Mouse (Mus musculus) kidney, adult 11 months (tissue): ENCODE data around the gene Dctn3.

Experiments
- DNase-seq: peaks from one replicate; pipeline ENCODE4 v3.0.0; 2022

Dctn3 gene

DNA sequence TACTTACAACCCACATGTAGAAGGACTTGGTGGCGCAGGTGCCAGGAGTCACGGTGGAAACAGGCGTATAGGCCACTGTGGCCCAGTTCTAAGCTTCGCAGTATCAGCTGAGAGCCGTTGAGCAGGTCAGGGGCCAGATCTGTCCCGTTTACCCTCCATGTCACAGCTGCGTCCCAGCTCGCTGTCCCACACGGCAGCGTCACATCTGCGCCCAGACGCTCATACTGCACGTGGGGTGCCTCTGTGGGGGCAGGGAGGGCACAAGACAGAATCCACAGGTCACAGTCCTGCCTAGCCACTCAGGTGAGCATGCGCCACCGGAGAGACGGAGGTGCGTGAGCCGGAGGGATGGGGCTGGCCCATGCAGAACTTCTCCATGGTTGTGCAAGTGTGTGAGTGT is 52.1 kb downstream of the Dctn3 start:
- no peak for DNase-seq

DNA sequence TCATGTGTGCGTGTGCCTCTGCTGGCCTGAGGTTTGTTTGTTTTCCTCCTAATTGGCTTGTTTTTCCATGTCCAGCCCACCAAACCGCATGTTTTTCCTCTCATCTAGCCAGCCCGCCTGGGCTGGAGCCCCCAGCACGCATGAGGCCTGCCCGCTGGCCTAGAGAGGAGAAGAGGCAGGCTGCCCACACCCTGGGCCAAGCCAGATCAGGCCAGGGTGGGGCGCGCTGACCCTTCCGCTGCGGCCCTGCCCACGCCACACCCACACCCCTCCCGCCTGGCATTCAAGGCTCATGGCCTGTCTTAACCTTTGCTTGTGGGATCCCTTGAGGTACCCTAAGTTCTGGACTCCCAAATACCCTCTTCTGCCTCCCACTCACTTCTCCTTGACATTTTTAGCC is 56.3 kb downstream of the Dctn3 start:
- no peak for DNase-seq

DNA sequence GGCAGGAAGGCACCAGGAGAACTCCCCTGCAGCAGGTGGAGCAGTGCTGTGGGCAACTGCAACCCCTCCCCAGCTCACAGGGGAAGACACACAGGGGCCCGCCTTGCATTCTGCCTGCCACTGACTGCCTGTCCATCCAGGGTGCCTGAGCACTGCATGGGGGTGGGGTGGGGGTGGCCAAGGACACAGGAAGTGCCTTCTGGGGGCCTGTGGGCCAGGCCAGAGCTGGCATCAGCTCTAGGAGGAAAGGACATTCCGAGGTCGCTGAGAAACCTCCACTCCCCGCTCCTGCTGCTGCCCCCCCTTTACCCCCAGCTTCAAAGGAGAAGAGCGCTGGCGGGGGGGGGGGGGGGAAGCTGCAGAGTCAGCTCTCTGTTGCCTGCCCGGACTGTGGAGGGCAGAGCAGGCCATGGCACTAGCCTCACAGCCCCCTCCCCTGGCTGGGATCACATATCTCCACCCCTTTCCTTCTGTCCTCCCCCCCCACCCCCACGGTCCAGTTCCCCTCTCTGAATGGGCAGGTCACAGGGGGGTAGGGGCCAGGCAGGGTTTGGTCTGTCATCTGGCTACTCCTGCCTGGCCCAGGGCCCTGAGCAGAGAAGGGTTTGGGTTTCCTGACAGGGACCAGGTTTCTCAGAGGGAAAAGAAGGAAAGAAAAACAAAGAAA is 57.8 kb downstream of the Dctn3 start:
- peak; percentile 18 for DNase-seq
